7 mouse cellular contexts compared by ENCODE assay signal in genomic region chr8:88198945-88199571, GRCm38 (mm10). TPM values are rescaled to one million over a fixed set of nuclear protein-coding genes. Genes with fewer than 3 reads are reported as not detected.
DNase-seq lines count a peak whose midpoint lies in the region; ATAC-seq lines count a peak whose summit lies in the region.

TSS of gene Tent4b (plus strand) at chr8:88199213.

- H3K4me2 ChIP-seq in embryonic facial prominence, embryonic 11.5 days (ENCODE audit: low read depth, low read length): peak within 1 kb of the TSS; percentile 92
- peak within 1 kb of the TSS; percentile 95 for H3K4me2 ChIP-seq in limb, embryonic 11.5 days (ENCODE audit: low read depth, severe bottlenecking)
- peak within 1 kb of the TSS; percentile 79 for H3K4me2 ChIP-seq in midbrain, embryonic 14.5 days (ENCODE audit: low read length)

- H3K36me3 ChIP-seq in embryonic facial prominence, embryonic 11.5 days (replicated peaks; ENCODE audit: control insufficient read depth, insufficient read depth, low read depth, low read length): no peaks in the 10 kb centered on the region
- no peaks in the 10 kb centered on the region for H3K36me3 ChIP-seq in limb, embryonic 11.5 days (ENCODE audit: control insufficient read depth, insufficient read depth, low read length)
- H3K36me3 ChIP-seq in midbrain, embryonic 14.5 days (ENCODE audit: control insufficient read depth, insufficient read depth, low read length): no peaks in the 10 kb centered on the region

- peak within 1 kb of the TSS; percentile 87 for H3K9ac ChIP-seq in embryonic facial prominence, embryonic 11.5 days (replicated peaks; ENCODE audit: low read length)
- H3K9ac ChIP-seq in limb, embryonic 11.5 days (ENCODE audit: low read length): peak within 1 kb of the TSS; percentile 79
- peak within 1 kb of the TSS; percentile 76 for H3K9ac ChIP-seq in midbrain, embryonic 14.5 days (replicated peaks; ENCODE audit: low read length)

- DNase-seq in adrenal gland, postnatal 14 days: peak; percentile 97
- DNase-seq in embryonic facial prominence, embryonic 11.5 days (ENCODE audit: low spot score): peak; percentile 93
- peak; percentile 100 for DNase-seq in heart, adult 11 months
- DNase-seq in kidney, adult 18-20 months: peak; percentile 96
- peak; percentile 93 for DNase-seq in limb, embryonic 11.5 days (ENCODE audit: low spot score)
- DNase-seq in midbrain, embryonic 14.5 days: peak; percentile 95
- DNase-seq in spleen, adult 18-20 months: peak; percentile 91 to 95

- peak; percentile 82 for ATAC-seq in embryonic facial prominence, embryonic 11.5 days (replicated peaks; ENCODE audit: insufficient number of reproducible peaks, low FRiP score, low TSS enrichment, low read depth)
- ATAC-seq in limb, embryonic 11.5 days (ENCODE audit: insufficient number of reproducible peaks, low FRiP score, low TSS enrichment, low read depth): peak; percentile 85
- peak; percentile 96 for ATAC-seq in midbrain, embryonic 14.5 days (ENCODE audit: low FRiP score, low TSS enrichment)

- H3K4me1 ChIP-seq in embryonic facial prominence, embryonic 11.5 days (ENCODE audit: control insufficient read depth, insufficient read depth, low read length): peaks cover 4% of the 10 kb centered on the region; the same call in 1 of the 2 replicates
- H3K4me1 ChIP-seq in limb, embryonic 11.5 days (ENCODE audit: control insufficient read depth, insufficient read depth, low read length): peaks cover 18% of the 10 kb centered on the region
- peaks cover 25% of the 10 kb centered on the region for H3K4me1 ChIP-seq in midbrain, embryonic 14.5 days (ENCODE audit: control insufficient read depth, insufficient read depth, low read length)

- H3K9me3 ChIP-seq in embryonic facial prominence, embryonic 11.5 days (replicated peaks; ENCODE audit: control insufficient read depth, low read length): no peaks in the 10 kb centered on the region
- H3K9me3 ChIP-seq in limb, embryonic 11.5 days (ENCODE audit: control insufficient read depth, low read length): no peaks in the 10 kb centered on the region
- H3K9me3 ChIP-seq in midbrain, embryonic 14.5 days (ENCODE audit: control insufficient read depth, low read length): no peaks in the 10 kb centered on the region

- peak within 1 kb of the TSS; percentile 86 for H3K27ac ChIP-seq in embryonic facial prominence, embryonic 11.5 days (replicated peaks; ENCODE audit: low read depth, low read length)
- peak within 1 kb of the TSS; percentile 84 for H3K27ac ChIP-seq in limb, embryonic 11.5 days (replicated peaks; ENCODE audit: low read depth, low read length)
- H3K27ac ChIP-seq in midbrain, embryonic 14.5 days (replicated peaks; ENCODE audit: low read depth, low read length): peak within 1 kb of the TSS; percentile 97

- under 1% methylated on average over 68 of the region's 97 CpGs for WGBS in embryonic facial prominence, embryonic 11.5 days
- under 1% methylated on average over 62 of the region's 97 CpGs for WGBS in limb, embryonic 11.5 days
- WGBS in midbrain, embryonic 14.5 days: under 1% methylated on average over 80 of the region's 97 CpGs

- no peaks in the 10 kb centered on the region for H3K27me3 ChIP-seq in embryonic facial prominence, embryonic 11.5 days (ENCODE audit: control insufficient read depth, insufficient read depth, low read length)
- no peaks in the 10 kb centered on the region for H3K27me3 ChIP-seq in limb, embryonic 11.5 days (ENCODE audit: control insufficient read depth, insufficient read depth, low read length)
- H3K27me3 ChIP-seq in midbrain, embryonic 14.5 days (ENCODE audit: control insufficient read depth, insufficient read depth, low read length): no peaks in the 10 kb centered on the region

- H3K4me3 ChIP-seq in embryonic facial prominence, embryonic 11.5 days (ENCODE audit: low read depth, low read length): peak within 1 kb of the TSS; percentile 93
- H3K4me3 ChIP-seq in limb, embryonic 11.5 days (ENCODE audit: low read depth, low read length): peak within 1 kb of the TSS; percentile 85
- peak within 1 kb of the TSS; percentile 82 for H3K4me3 ChIP-seq in midbrain, embryonic 14.5 days (replicated peaks; ENCODE audit: low read depth, low read length)

RNA-seq across cellular contexts. Expression of gene Tent4b, which starts in this region (rescaled TPM):
- 32.0 and 32.5 TPM in 2 replicates for total RNA-seq in adrenal gland, postnatal 14 days (2021)
- polyA plus RNA-seq in embryonic facial prominence, embryonic 11.5 days (2014; fragmentation: Nextera tagmentation; extraction: Ambion mirVana): 10.0 and 12.0 TPM in 2 replicates
- 11.9 and 13.3 TPM in 2 replicates for polyA plus RNA-seq in limb, embryonic 11.5 days (2014; fragmentation: Nextera tagmentation; extraction: Ambion mirVana)
- polyA plus RNA-seq in midbrain, embryonic 14.5 days (2014; fragmentation: Nextera tagmentation; extraction: Ambion mirVana): 16.0 and 16.3 TPM in 2 replicates

Comparison
In these comparisons a context has a peak if more than half of its experiments do, and no peak if none do; other contexts are left out.
1. Peak in every context shown above with its lines: DNase-seq, ATAC-seq, H3K4me3 ChIP-seq and H3K27ac ChIP-seq.